Mouse (Mus musculus): Measurements from ENCODE around the gene Trappc5.

Gene Trappc5

DNA sequence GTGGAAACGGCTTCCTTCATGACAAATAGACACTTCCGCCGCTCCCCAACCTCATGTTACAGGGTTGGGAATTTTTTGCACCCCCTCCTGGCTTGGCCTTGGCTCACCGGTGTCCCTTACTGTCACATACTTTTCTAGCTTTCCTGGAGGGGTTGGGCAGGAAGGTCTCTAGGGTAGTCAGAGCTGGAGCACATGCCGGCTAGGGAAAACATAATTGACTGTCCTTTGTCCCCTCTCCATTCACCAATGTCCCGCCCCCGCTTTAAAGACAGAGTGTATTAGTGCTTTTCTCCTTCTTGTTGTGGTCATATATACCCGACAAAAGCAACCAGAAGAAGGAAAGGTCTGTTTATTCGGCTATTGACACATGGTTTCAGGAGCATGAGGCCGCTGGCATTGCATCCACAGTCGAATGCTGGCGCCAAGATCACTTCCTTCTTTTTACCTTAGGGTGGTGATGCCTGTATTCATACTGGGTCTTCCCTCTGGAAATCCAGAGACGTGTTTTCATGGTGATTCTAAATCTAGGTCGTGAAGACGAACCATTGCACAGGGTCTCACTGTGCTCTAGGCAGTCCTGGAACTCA, 987 bp downstream of the Trappc5 start:
- DNase-seq (ENCODE audit: low read depth, low spot score) = no peak

GRCm38 (mm10) chr8:3678831-3679230, 2.7 kb downstream of the Trappc5 start:
- no peak for DNase-seq (ENCODE audit: low read depth, low spot score)

- no peak for DNase-seq (ENCODE audit: low read depth, low spot score)
These were observed 3.1 kb downstream of the Trappc5 start for GRCm38 (mm10) chr8:3679236-3679635.

GRCm38 (mm10) chr8:3679656-3680055, 3.6 kb downstream of the Trappc5 start:
- no peak for DNase-seq (ENCODE audit: low read depth, low spot score)

GRCm38 (mm10) chr8:3682435-3682834, 6.3 kb downstream of the Trappc5 start:
- DNase-seq (ENCODE audit: low read depth, low spot score) = no peak

- no peak for DNase-seq (ENCODE audit: low read depth, low spot score)
These were observed 7.5 kb downstream of the Trappc5 start for GRCm38 (mm10) chr8:3683408-3684176.

DNA sequence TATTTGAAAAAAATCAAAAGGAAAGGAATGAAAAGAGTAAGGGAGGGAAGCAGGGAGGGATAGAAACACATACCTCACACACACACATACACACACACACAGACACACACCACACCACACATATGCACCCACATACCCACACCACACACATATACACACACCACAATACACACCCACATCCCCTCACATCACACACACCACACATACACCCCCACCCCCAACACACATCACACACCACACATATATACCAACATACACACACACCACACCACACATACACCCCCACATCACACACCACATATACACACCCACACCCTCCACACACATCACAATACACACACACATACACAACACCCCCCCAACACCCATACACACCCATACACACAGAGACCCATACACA, 8.4 kb downstream of the Trappc5 start:
- DNase-seq (ENCODE audit: low read depth, low spot score) = no peak

GRCm38 (mm10) chr8:3685422-3685821, 9.3 kb downstream of the Trappc5 start:
- no peak for DNase-seq (ENCODE audit: low read depth, low spot score)

GRCm38 (mm10) chr8:3687537-3687936, 11.4 kb downstream of the Trappc5 start:
- DNase-seq (ENCODE audit: low read depth, low spot score) = no peak

DNA sequence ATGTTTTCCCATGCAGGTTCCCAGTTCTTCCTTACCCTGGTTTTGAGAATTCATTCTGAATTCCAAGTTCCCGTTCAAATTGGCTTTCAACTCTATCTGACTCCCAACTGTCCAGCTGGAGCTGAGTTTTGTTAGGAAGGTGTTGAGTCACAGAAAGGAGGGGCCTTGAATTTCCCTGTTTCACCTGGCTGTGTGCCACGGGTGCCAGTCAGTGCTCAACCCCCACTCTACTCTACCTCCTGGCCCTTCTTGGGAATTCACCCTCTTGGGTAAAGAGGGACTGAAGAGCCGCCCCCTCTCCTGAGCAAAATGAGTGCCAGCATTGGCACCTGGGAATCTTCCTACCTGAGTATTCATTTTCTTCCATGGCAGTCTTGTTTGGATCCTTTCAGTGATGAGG, 14.7 kb downstream of the Trappc5 start:
- no peak for DNase-seq (ENCODE audit: low read depth, low spot score)

DNA sequence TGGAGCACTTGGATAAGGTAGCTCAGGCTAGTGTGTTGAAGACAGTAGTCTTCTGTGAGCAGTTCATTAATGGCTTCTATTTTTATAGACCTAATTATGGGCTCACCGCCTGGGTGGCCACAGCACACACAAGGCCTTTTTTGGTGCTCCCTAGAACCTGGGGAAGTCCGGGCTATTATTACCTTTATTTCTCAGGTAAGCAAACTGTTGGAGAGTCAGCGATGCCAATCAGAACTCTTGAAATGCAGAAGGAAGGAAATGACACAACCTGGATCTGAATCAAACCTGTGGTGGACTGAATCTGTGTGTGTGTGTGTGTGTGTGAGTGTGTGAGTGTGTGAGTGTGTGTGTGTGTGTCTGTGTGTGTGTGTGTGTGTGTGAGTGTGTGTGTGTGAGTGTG, 18.0 kb downstream of the Trappc5 start, which contains the start of gene Fcer2a:
Gene Fcer2a (minus strand): TSS at position 55 of the 400 bp plus-strand sequence.
- no peak for DNase-seq (ENCODE audit: low read depth, low spot score)

DNA sequence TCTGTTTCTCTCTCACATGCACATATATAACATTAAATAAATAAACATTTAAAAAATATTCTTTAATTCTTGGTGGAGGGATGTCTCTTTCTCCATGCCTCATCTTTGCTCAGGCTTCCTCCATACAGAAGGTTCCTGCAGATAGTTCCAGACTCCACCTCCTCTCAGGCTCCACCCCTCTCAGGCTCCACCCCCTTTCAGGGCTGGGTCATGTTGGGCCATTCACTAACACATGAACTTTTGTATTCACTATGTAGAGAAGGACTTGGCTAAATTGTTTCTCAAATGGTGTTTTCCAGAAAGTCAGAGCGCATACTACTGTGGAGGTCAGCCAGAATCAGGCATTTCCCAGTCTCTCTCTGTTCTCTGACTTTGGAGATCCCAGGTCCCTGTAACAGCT, 25.4 kb downstream of the Trappc5 start:
- no peak for DNase-seq (ENCODE audit: low read depth, low spot score)

DNA sequence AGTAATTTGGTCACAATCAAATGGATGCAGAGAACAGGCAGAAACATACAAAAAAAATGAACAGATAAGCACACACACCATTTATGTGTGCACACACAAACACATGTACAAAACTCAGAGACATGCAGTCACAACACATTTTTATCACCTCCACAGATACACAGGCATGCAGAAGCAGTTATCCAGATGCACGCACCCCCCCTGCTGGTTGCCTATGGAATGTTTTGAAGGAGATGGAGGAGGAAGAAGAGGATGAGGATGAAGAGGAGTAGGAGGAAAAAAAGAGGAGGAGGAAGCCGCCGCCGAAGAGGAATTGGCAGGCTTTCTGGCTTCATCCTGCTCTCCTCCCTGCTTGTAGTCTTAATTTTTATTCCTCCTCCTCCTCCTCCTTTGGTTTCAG, 29.6 kb downstream of the Trappc5 start:
- DNase-seq (ENCODE audit: low read depth, low spot score) = no peak

DNA sequence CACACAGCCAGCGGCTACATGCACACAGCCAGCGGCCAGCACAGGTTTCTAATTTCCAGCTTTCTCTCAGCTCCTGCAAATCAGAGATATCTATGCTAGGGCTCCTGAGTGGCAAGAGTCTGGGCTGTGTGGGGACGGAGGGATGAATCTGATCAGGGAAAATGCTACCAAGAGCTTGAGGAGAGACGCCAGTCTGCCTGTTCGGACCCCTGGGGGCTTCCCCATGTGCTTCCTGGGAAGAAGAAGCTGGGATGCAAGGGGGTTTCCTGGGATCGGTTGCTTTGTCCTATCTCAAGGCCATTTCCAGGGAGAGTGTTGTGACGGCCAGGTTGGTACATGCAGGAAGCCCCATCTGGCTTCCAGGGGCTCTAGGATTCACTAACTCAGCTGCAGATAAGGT, 31.5 kb downstream of the Trappc5 start:
- no peak for DNase-seq (ENCODE audit: low read depth, low spot score)

DNA sequence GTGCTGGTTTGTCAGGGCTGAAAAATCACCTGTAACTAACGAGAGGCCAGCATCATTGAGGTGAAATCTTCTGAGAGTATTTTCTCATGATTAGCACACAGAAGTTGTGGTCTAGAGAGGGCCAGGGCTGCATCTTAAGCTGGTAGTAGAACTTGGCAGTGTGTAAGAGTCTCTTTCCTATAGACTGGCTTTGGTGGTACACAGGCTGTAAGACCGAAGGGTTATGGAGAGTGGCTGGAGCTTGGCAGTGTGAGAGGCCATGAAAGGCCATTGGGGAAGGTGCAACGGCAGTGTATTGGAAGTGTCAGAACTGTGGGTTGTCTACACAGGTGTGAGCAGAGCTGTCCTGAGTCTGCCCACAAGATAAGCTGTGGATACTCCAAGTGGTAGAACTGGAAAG, 34.2 kb downstream of the Trappc5 start:
- DNase-seq (ENCODE audit: low read depth, low spot score) = no peak

DNA sequence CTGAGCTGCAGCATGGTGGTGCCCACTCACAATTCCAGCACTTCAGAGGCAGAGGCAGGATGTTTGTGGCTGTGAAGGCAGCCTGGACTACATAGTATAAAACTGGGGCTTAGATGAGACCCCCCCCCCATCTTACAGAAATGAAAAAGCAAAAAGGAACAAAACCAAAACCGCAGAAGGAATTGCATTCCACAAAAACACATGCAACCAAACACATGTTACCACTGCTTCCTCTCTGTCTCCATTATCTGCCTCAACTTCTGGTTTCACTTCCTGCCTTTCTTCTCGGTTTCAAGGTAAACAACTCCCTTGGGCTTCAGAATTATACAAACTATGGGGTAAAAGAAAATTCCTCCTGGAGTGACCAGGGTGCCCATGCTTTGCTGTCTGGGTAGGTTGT, 35.5 kb downstream of the Trappc5 start:
- DNase-seq (ENCODE audit: low read depth, low spot score) = no peak

GRCm38 (mm10) chr8:3717321-3717954, 41.3 kb downstream of the Trappc5 start:
- no peak for DNase-seq (ENCODE audit: low read depth, low spot score)

DNA sequence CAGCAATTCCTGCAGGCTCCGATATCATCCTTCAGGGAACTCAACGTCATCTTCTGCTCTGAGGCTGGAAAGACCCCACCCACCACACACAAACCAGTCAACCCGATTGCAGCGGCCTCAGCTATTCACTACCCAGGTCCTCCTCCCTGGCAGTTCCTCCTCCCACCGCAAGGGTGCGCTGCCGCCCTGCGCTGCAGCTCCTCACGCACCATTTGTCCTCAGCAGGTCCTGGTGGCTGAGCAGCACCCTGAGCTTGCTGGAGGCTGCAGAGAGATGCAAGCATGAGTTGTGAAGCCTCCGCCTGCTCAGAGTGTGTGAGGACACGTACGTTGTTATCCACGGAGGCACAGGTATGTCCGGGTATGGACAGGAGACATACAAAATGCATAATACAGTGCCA, 42.5 kb downstream of the Trappc5 start:
- no peak for DNase-seq (ENCODE audit: low read depth, low spot score)

GRCm38 (mm10) chr8:3720551-3720950, 44.5 kb downstream of the Trappc5 start, which contains the start of gene Clec4g:
Gene Clec4g (minus strand): TSS chr8:3720651.
- no peak for DNase-seq (ENCODE audit: low read depth, low spot score)

GRCm38 (mm10) chr8:3721041-3721440, 44.9 kb downstream of the Trappc5 start:
- DNase-seq (ENCODE audit: low read depth, low spot score) = no peak

Measured in brain, embryonic 18.5 days (tissue).